Mouse (Mus musculus): ENCODE data around the gene Plekhd1. TPM values are rescaled to one million over a fixed set of nuclear protein-coding genes. Genes with fewer than 3 reads are reported as not detected.

The Plekhd1 gene
- polyA plus RNA-seq, 1 experiment: not detected

DNA sequence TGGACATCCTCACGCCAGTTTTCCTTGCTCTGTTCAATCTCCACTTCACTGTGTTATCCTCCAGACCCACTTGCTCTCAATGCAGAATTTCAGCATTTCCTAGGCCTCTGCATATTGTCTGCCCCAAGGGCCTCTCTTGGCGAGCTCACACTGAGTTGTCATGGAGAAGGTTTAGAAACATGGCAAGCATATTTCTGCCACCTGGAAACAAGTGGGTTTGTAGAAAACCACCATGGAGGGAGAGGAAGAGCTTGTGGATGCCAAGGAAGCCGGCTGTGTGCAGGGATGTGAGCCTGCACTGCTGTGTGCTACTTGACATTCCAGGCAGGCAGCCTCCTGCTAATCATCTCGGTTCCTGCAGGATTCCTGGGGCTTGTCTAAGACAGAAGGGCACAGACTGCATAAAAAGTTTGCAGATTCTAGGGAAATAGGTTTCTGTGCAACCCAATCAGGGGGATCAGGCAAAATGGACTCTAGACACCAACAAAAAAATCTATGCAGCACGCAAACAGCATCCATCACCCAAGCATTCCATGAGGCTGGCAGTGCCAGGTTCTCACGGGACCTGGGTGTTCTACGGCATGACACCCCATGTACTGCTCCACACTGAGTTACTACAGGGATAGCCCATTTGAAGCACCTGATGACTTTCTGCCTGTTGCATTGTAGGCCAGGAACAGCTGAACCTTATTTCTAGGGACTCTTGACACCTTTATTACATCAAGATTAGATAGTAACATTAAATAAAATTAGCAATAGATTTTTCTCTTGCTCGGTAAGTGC is 53.8 kb downstream of the Plekhd1 start:
- Histone ChIP-seq H3K4me3 (replicated peaks; ENCODE audit: control insufficient read depth, low read depth, low read length) (no peak overlapping the region), H3K27ac (ENCODE audit: control insufficient read depth, insufficient read depth, low read depth, low read length, poor library complexity) (no peak overlapping the region), H3K4me1 (ENCODE audit: control insufficient read depth, insufficient read depth, low read length) (no peaks in the 10 kb centered on the region)
- TF ChIP-seq CTCF (IDR thresholded peaks at IDR 0.05; ENCODE audit: control insufficient read depth, insufficient read depth, low read length) (no peak), POLR2A (IDR thresholded peaks at IDR 0.05; ENCODE audit: borderline replicate concordance, control insufficient read depth, low read depth, low read length) (no peak)
- WGBS: 68% methylated on average over 8 of the region's 8 CpGs

- WGBS: 79% methylated on average over 6 of the region's 6 CpGs
- no peak overlapping the region for H3K27ac ChIP-seq (ENCODE audit: control insufficient read depth, insufficient read depth, low read depth, low read length, poor library complexity)
- no peaks in the 10 kb centered on the region for H3K4me1 ChIP-seq (ENCODE audit: control insufficient read depth, insufficient read depth, low read length)
- TF ChIP-seq POLR2A (IDR thresholded peaks at IDR 0.05; ENCODE audit: borderline replicate concordance, control insufficient read depth, low read depth, low read length) (no peak), CTCF (IDR thresholded peaks at IDR 0.05; ENCODE audit: control insufficient read depth, insufficient read depth, low read length) (no peak)
- H3K4me3 ChIP-seq (replicated peaks; ENCODE audit: control insufficient read depth, low read depth, low read length): no peak overlapping the region
Measured at GRCm38 (mm10) chr12:80751556-80751955, 59.2 kb downstream of the Plekhd1 start.

DNA sequence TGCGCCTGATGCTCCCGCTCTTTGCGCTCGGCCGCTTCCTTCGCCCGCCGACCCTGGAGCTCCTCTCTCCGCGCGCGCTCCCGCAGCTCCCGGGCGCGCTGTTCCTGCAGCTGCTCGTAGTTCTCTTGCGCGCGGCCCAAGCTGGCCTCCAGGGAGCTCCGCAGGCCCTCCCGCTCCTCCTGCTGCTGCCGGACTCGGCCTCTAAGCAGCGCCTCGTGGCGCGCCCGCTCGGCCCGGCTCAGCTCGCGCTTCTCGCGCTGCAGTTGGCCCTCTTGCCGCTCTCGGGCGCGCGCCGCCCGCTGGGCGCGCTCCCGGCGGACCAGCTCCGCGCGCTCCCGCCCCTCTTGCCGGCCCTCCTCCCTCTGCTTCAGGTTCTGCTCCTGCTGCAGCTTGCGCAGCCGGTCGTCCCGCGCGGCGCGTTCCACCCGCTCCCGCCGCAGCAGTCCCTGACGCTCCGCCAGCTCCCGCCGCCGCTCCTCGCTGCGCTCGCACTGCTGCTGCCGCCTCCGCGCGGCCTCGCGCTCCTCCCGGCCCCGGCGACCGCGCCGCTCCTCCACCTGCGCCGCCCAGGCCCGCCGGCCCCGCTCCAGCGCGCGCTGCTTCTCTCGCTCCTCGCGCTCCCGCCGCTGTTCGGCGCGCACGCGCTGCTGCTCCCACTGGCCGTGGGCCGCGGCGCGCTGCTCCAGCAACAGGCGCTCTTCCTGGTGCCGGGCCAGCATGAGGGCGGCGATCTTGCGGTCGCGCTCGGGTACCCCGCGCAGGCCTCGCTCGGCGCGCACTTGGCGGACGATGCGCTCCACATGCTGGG is 65.6 kb downstream of the Plekhd1 start:
- no peak for TF ChIP-seq POLR2A (IDR thresholded peaks at IDR 0.05; ENCODE audit: borderline replicate concordance, control insufficient read depth, low read depth, low read length)
- TF ChIP-seq CTCF (IDR thresholded peaks at IDR 0.05; ENCODE audit: control insufficient read depth, insufficient read depth, low read length): no peak
- Histone ChIP-seq H3K4me1 (ENCODE audit: control insufficient read depth, insufficient read depth, low read length) (no peaks in the 10 kb centered on the region), H3K4me3 (replicated peaks; ENCODE audit: control insufficient read depth, low read depth, low read length) (no peak overlapping the region), H3K27ac (ENCODE audit: control insufficient read depth, insufficient read depth, low read depth, low read length, poor library complexity) (peak overlapping the region; percentile 10; the same call in 1 of the 2 replicates)
- WGBS: under 1% methylated on average over 119 of the region's 122 CpGs

- peak overlapping the region; percentile 19; the same call in 1 of the 2 replicates for H3K27ac ChIP-seq (ENCODE audit: control insufficient read depth, insufficient read depth, low read depth, low read length, poor library complexity)
- TF ChIP-seq POLR2A (IDR thresholded peaks at IDR 0.05; ENCODE audit: borderline replicate concordance, control insufficient read depth, low read depth, low read length): no peak
- H3K4me1 ChIP-seq (ENCODE audit: control insufficient read depth, insufficient read depth, low read length): no peaks in the 10 kb centered on the region
- no peak overlapping the region for H3K4me3 ChIP-seq (replicated peaks; ENCODE audit: control insufficient read depth, low read depth, low read length)
- 4% methylated on average over 92 of the region's 92 CpGs for WGBS
Measured at GRCm38 (mm10) chr12:80758559-80759386, 66.4 kb downstream of the Plekhd1 start.

DNA sequence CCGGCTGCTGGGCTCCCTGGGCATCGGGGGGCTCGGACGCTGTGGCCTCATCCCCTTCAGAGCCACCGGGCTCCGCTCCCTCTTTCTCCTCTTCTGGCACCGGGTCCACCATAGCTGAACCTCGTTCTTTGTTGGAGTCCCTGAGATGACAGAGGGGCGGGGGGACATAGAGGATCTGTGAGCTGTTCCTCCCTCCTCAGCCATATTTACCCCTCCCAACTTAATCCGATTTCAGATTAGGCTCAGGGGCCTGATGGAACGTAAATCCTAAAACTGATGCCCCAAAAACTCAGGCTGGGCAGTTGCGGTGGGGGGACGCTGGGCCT is 67.0 kb downstream of the Plekhd1 start:
- H3K27ac ChIP-seq (ENCODE audit: control insufficient read depth, insufficient read depth, low read depth, low read length, poor library complexity): no peak overlapping the region; the same call in 1 of the 2 replicates
- H3K4me1 ChIP-seq (ENCODE audit: control insufficient read depth, insufficient read depth, low read length): no peaks in the 10 kb centered on the region
- no peak overlapping the region for H3K4me3 ChIP-seq (replicated peaks; ENCODE audit: control insufficient read depth, low read depth, low read length)
- 12% methylated on average over 13 of the region's 13 CpGs for WGBS
- TF ChIP-seq CTCF (IDR thresholded peaks at IDR 0.05; ENCODE audit: control insufficient read depth, insufficient read depth, low read length): no peak
- TF ChIP-seq POLR2A (IDR thresholded peaks at IDR 0.05; ENCODE audit: borderline replicate concordance, control insufficient read depth, low read depth, low read length): no peak

GRCm38 (mm10) chr12:80759713-80760395 is 67.5 kb downstream of the Plekhd1 start:
- Histone ChIP-seq H3K4me1 (ENCODE audit: control insufficient read depth, insufficient read depth, low read length) (no peaks in the 10 kb centered on the region), H3K27ac (ENCODE audit: control insufficient read depth, insufficient read depth, low read depth, low read length, poor library complexity) (no peak overlapping the region), H3K4me3 (replicated peaks; ENCODE audit: control insufficient read depth, low read depth, low read length) (no peak overlapping the region)
- WGBS: 10% methylated on average over 22 of the region's 22 CpGs
- no peak for TF ChIP-seq CTCF (IDR thresholded peaks at IDR 0.05; ENCODE audit: control insufficient read depth, insufficient read depth, low read length)
- no peak for TF ChIP-seq POLR2A (IDR thresholded peaks at IDR 0.05; ENCODE audit: borderline replicate concordance, control insufficient read depth, low read depth, low read length)

- Histone ChIP-seq H3K4me1 (ENCODE audit: control insufficient read depth, insufficient read depth, low read length) (no peaks in the 10 kb centered on the region), H3K4me3 (replicated peaks; ENCODE audit: control insufficient read depth, low read depth, low read length) (no peak within 1 kb of the TSS), H3K27ac (ENCODE audit: control insufficient read depth, insufficient read depth, low read depth, low read length, poor library complexity) (no peak within 1 kb of the TSS)
- no peak for TF ChIP-seq POLR2A (IDR thresholded peaks at IDR 0.05; ENCODE audit: borderline replicate concordance, control insufficient read depth, low read depth, low read length)
- TF ChIP-seq CTCF (IDR thresholded peaks at IDR 0.05; ENCODE audit: control insufficient read depth, insufficient read depth, low read length): peak; percentile 79
- under 1% methylated on average over 24 of the region's 24 CpGs for WGBS
Measured at GRCm38 (mm10) chr12:80760396-80760801, 68.0 kb downstream of the Plekhd1 start, which contains the start of gene Ccdc177. Ccdc177 (minus strand) TSS chr12:80760687.

Measured in bone marrow, adult 2 months (tissue).